In genomic region chr8:75212631-75213306, GRCm38 (mm10) we compare ENCODE assay signal across 7 mouse cellular contexts. TPM values are rescaled to one million over a fixed set of nuclear protein-coding genes. Genes with fewer than 3 reads are reported as not detected.
DNase-seq lines count a peak whose midpoint lies in the region; ATAC-seq and TF ChIP-seq lines count a peak whose summit lies in the region.

No protein-coding gene starts in this region.

- peak overlapping the region; percentile 67 for H3K4me3 ChIP-seq in bone marrow macrophage, adult 2 months (ENCODE audit: insufficient read depth, low read length)
- H3K4me3 ChIP-seq in embryonic facial prominence, embryonic 14.5 days (ENCODE audit: low read depth, low read length) = peak overlapping the region; percentile 49
- H3K4me3 ChIP-seq in heart, embryonic 11.5 days (ENCODE audit: low read depth, low read length) = peak overlapping the region; percentile 55
- H3K4me3 ChIP-seq in kidney, embryonic 14.5 days (ENCODE audit: low read length) = peak overlapping the region; percentile 50
- H3K4me3 ChIP-seq in limb, embryonic 15.5 days = peak overlapping the region; percentile 55
- H3K4me3 ChIP-seq in midbrain, embryonic 16.5 days (ENCODE audit: low read depth, low read length) = peak overlapping the region; percentile 64

- no peaks in the 10 kb centered on the region for H3K9me3 ChIP-seq in embryonic facial prominence, embryonic 14.5 days (ENCODE audit: control insufficient read depth, low read length)
- no peaks in the 10 kb centered on the region for H3K9me3 ChIP-seq in heart, embryonic 11.5 days (replicated peaks; ENCODE audit: control insufficient read depth, low read length)
- no peaks in the 10 kb centered on the region for H3K9me3 ChIP-seq in kidney, embryonic 14.5 days (ENCODE audit: control insufficient read depth, low read length)
- H3K9me3 ChIP-seq in limb, embryonic 15.5 days = no peaks in the 10 kb centered on the region
- H3K9me3 ChIP-seq in midbrain, embryonic 16.5 days (replicated peaks; ENCODE audit: control insufficient read depth, low read length, poor library complexity, severe bottlenecking) = no peaks in the 10 kb centered on the region

- H3K9ac ChIP-seq in embryonic facial prominence, embryonic 14.5 days (ENCODE audit: low read depth, low read length) = peak overlapping the region; percentile 61
- peak overlapping the region; percentile 28; the same call in 1 of the 2 replicates for H3K9ac ChIP-seq in heart, embryonic 11.5 days (ENCODE audit: low read depth, low read length)
- H3K9ac ChIP-seq in kidney, embryonic 14.5 days (ENCODE audit: low read depth, low read length) = peak overlapping the region; percentile 60
- peak overlapping the region; percentile 26 for H3K9ac ChIP-seq in limb, embryonic 15.5 days
- peak overlapping the region; percentile 66 for H3K9ac ChIP-seq in midbrain, embryonic 16.5 days (ENCODE audit: low read depth, low read length)

- H3K27me3 ChIP-seq in embryonic facial prominence, embryonic 14.5 days (replicated peaks; ENCODE audit: control insufficient read depth, insufficient read depth, low read length) = peaks cover 50% of the 10 kb centered on the region
- H3K27me3 ChIP-seq in heart, embryonic 11.5 days (ENCODE audit: control insufficient read depth, insufficient read depth, low read length) = peaks cover 62% of the 10 kb centered on the region
- H3K27me3 ChIP-seq in kidney, embryonic 14.5 days (ENCODE audit: control insufficient read depth, insufficient read depth, low read length) = peaks cover 34% of the 10 kb centered on the region
- H3K27me3 ChIP-seq in limb, embryonic 15.5 days = peaks cover 66% of the 10 kb centered on the region
- H3K27me3 ChIP-seq in midbrain, embryonic 16.5 days (ENCODE audit: control insufficient read depth, insufficient read depth, low read depth, low read length) = peaks cover 40% of the 10 kb centered on the region

- 0 out of 2 replicates have a peak, but pooled peaks cover 2% of the 10 kb centered on the region for H3K4me1 ChIP-seq in bone marrow macrophage, adult 2 months (ENCODE audit: control insufficient read depth, insufficient read depth, low read length)
- H3K4me1 ChIP-seq in embryonic facial prominence, embryonic 14.5 days (ENCODE audit: control insufficient read depth, insufficient read depth, low read length) = no peaks in the 10 kb centered on the region; the same call in 1 of the 2 replicates
- H3K4me1 ChIP-seq in heart, embryonic 11.5 days (ENCODE audit: control insufficient read depth, insufficient read depth, low read length) = peaks cover 7% of the 10 kb centered on the region
- H3K4me1 ChIP-seq in kidney, embryonic 14.5 days (ENCODE audit: control insufficient read depth, insufficient read depth, low read length) = no peaks in the 10 kb centered on the region
- H3K4me1 ChIP-seq in limb, embryonic 15.5 days = peaks cover 21% of the 10 kb centered on the region
- peaks cover 5% of the 10 kb centered on the region; the same call in 1 of the 2 replicates for H3K4me1 ChIP-seq in midbrain, embryonic 16.5 days (ENCODE audit: control insufficient read depth, insufficient read depth, low read length)

- peak; percentile 93 for ATAC-seq in embryonic facial prominence, embryonic 14.5 days (ENCODE audit: low read depth)
- peak; percentile 85 for ATAC-seq in heart, embryonic 11.5 days (replicated peaks; ENCODE audit: insufficient number of reproducible peaks, low FRiP score, low TSS enrichment)
- ATAC-seq in kidney, embryonic 14.5 days (ENCODE audit: low FRiP score, low TSS enrichment) = peak; percentile 93
- peak; percentile 78 for ATAC-seq in limb, embryonic 15.5 days (ENCODE audit: insufficient number of reproducible peaks, low FRiP score, low TSS enrichment, low read depth)
- peak; percentile 96 for ATAC-seq in midbrain, embryonic 16.5 days

- no peak overlapping the region for H3K27ac ChIP-seq in bone marrow macrophage, adult 2 months (ENCODE audit: insufficient read depth, low read depth, low read length)
- H3K27ac ChIP-seq in embryonic facial prominence, embryonic 14.5 days (replicated peaks; ENCODE audit: low read depth, low read length) = no peak overlapping the region
- H3K27ac ChIP-seq in heart, embryonic 11.5 days (ENCODE audit: low read depth, low read length) = no peak overlapping the region
- no peak overlapping the region for H3K27ac ChIP-seq in kidney, embryonic 14.5 days (ENCODE audit: low read depth, low read length)
- no peak overlapping the region for H3K27ac ChIP-seq in limb, embryonic 15.5 days
- no peak overlapping the region for H3K27ac ChIP-seq in midbrain, embryonic 16.5 days (ENCODE audit: low read length)

- TF ChIP-seq POLR2A in bone marrow macrophage, adult 2 months (IDR thresholded peaks at IDR 0.05; ENCODE audit: borderline replicate concordance, low read depth, low read length) = no peak

- peak overlapping the region; percentile 98 for H3K4me2 ChIP-seq in embryonic facial prominence, embryonic 14.5 days (ENCODE audit: low read depth, low read length)
- H3K4me2 ChIP-seq in heart, embryonic 11.5 days = peak overlapping the region; percentile 97
- H3K4me2 ChIP-seq in kidney, embryonic 14.5 days (replicated peaks; ENCODE audit: low read depth, low read length) = peak overlapping the region; percentile 95
- peak overlapping the region; percentile 97 for H3K4me2 ChIP-seq in limb, embryonic 15.5 days
- peak overlapping the region; percentile 97 for H3K4me2 ChIP-seq in midbrain, embryonic 16.5 days (ENCODE audit: low read length)

- no peaks in the 10 kb centered on the region for H3K36me3 ChIP-seq in embryonic facial prominence, embryonic 14.5 days (ENCODE audit: control insufficient read depth, insufficient read depth, low read length)
- H3K36me3 ChIP-seq in heart, embryonic 11.5 days (ENCODE audit: control insufficient read depth, insufficient read depth, low read length) = no peaks in the 10 kb centered on the region
- H3K36me3 ChIP-seq in kidney, embryonic 14.5 days (ENCODE audit: control insufficient read depth, insufficient read depth, low read length) = no peaks in the 10 kb centered on the region
- no peaks in the 10 kb centered on the region for H3K36me3 ChIP-seq in limb, embryonic 15.5 days
- H3K36me3 ChIP-seq in midbrain, embryonic 16.5 days (ENCODE audit: control insufficient read depth, insufficient read depth, low read length) = no peaks in the 10 kb centered on the region

- TF ChIP-seq CTCF in bone marrow macrophage, adult 2 months (IDR thresholded peaks at IDR 0.05; ENCODE audit: low read depth, low read length) = no peak

- peak; percentile 73 for DNase-seq in embryonic facial prominence, embryonic 14.5 days (ENCODE audit: low spot score)
- DNase-seq in spleen, postnatal 14 days (ENCODE audit: low spot score in 2 of 2) = peak; percentile 44 to 56

- 2% methylated on average over 33 of the region's 63 CpGs for WGBS in embryonic facial prominence, embryonic 14.5 days
- WGBS in heart, embryonic 11.5 days (ENCODE audit: insufficient replicate concordance) = 1% methylated on average over 61 of the region's 63 CpGs
- WGBS in kidney, embryonic 14.5 days = 1% methylated on average over 63 of the region's 63 CpGs
- WGBS in limb, embryonic 15.5 days = 1% methylated on average over 60 of the region's 63 CpGs
- under 1% methylated on average over 58 of the region's 63 CpGs for WGBS in midbrain, embryonic 16.5 days

RNA-seq across cellular contexts. Expression of gene Rasd2, which starts 1.0 kb away (rescaled TPM):
- polyA plus RNA-seq in bone marrow macrophage, adult 2 months (2012; ENCODE audit: insufficient read depth, insufficient read length, missing spikeins) = not detected in 2 replicates
- polyA plus RNA-seq in embryonic facial prominence, embryonic 14.5 days (2014; fragmentation: Nextera tagmentation; extraction: Ambion mirVana) = 0.29 and 0.37 TPM in 2 replicates
- polyA plus RNA-seq in heart, embryonic 11.5 days (2014; fragmentation: Nextera tagmentation; extraction: Ambion mirVana) = 0.10 and 0.16 TPM in 2 replicates
- polyA plus RNA-seq in kidney, embryonic 14.5 days (2014; fragmentation: Nextera tagmentation; extraction: Ambion mirVana) = 1.2 and 1.9 TPM in 2 replicates
- polyA plus RNA-seq in limb, embryonic 15.5 days (2015; fragmentation: Nextera tagmentation; extraction: Ambion mirVana) = 0.21 and 0.29 TPM in 2 replicates
- polyA plus RNA-seq in midbrain, embryonic 16.5 days (2015; fragmentation: Nextera tagmentation; extraction: Ambion mirVana) = 3.9 and 4.7 TPM in 2 replicates
